Mouse (Mus musculus): ENCODE data around the gene Angptl8. TPM values are rescaled to one million over a fixed set of nuclear protein-coding genes. Genes with fewer than 3 reads are reported as not detected.

The Angptl8 gene
- total RNA-seq, 1 experiment, result not detected

GRCm38 (mm10) chr9:21797921-21798344, 37.4 kb upstream of the Angptl8 start:
- in situ Hi-C loops (cut with MboI; ENCODE audit: low sequenced_read_pairs in 2 of 2, unreplicated experiment in 2 of 2), result no loop called here
- peaks cover 12 to 13% of the 10 kb centered on the region in 2 experiments; a peak in 3 of 4 replicates for H3K4me1 ChIP-seq (ENCODE audit: control insufficient read depth in 2 of 2, insufficient read depth in 2 of 2, low read length in 2 of 2, poor library complexity in 1 of 2)
- TF ChIP-seq ZNF384 (IDR thresholded peaks at IDR 0.05; ENCODE audit: low read depth, low read length), result no peak
- TF ChIP-seq MAFK (IDR thresholded peaks at IDR 0.05; ENCODE audit: insufficient read depth, low read depth, low read length), result no peak
- TF ChIP-seq HCFC1 (IDR thresholded peaks at IDR 0.05; ENCODE audit: borderline replicate concordance, insufficient read depth, low read length), result no peak
- TF ChIP-seq CHD2 (IDR thresholded peaks at IDR 0.05; ENCODE audit: low read depth, low read length), result no peak
- TF ChIP-seq ZC3H11A (IDR thresholded peaks at IDR 0.05; ENCODE audit: borderline replicate concordance, low read depth, low read length), result no peak
- DNase-seq (ENCODE audit: low read depth, low spot score), result no peak
- peak overlapping the region; percentile 88 to 92 for H3K4me3 ChIP-seq (ENCODE audit: insufficient read depth in 1 of 2, low read depth in 1 of 2, low read length in 2 of 2, poor library complexity in 1 of 2, severe bottlenecking in 1 of 2)
- H3K9me3 ChIP-seq (ENCODE audit: control insufficient read depth, insufficient read depth, low read depth, low read length), result no peaks in the 10 kb centered on the region
- H3K27ac ChIP-seq (ENCODE audit: insufficient read depth, low read depth, low read length, poor library complexity, severe bottlenecking), result peak overlapping the region; percentile 83
- H3K9ac ChIP-seq (ENCODE audit: insufficient read depth, low read depth, low read length, poor library complexity, severe bottlenecking), result peak overlapping the region; percentile 93
- H3K36me3 ChIP-seq (ENCODE audit: control insufficient read depth, insufficient read depth, low read length, poor library complexity, severe bottlenecking), result peaks cover 44% of the 10 kb centered on the region

- H3K4me1 ChIP-seq (ENCODE audit: control insufficient read depth in 2 of 2, insufficient read depth in 2 of 2, low read length in 2 of 2, poor library complexity in 1 of 2), result peaks cover 12% of the 10 kb centered on the region in 2 experiments; a peak in 3 of 4 replicates
- in situ Hi-C loops (cut with MboI; ENCODE audit: low sequenced_read_pairs in 2 of 2, unreplicated experiment in 2 of 2), result no loop called here
- H3K36me3 ChIP-seq (ENCODE audit: control insufficient read depth, insufficient read depth, low read length, poor library complexity, severe bottlenecking), result peaks cover 45% of the 10 kb centered on the region
- H3K4me3 ChIP-seq (ENCODE audit: insufficient read depth in 1 of 2, low read depth in 1 of 2, low read length in 2 of 2, poor library complexity in 1 of 2, severe bottlenecking in 1 of 2), result peak within 1 kb of the TSS; percentile 88 to 92
- no peak for DNase-seq (ENCODE audit: low read depth, low spot score)
- no peaks in the 10 kb centered on the region for H3K9me3 ChIP-seq (ENCODE audit: control insufficient read depth, insufficient read depth, low read depth, low read length)
- TF ChIP-seq HCFC1 (IDR thresholded peaks at IDR 0.05; ENCODE audit: borderline replicate concordance, insufficient read depth, low read length), result peak; percentile 50; the same call in 1 of the 2 replicates
- no peak for TF ChIP-seq ZNF384 (IDR thresholded peaks at IDR 0.05; ENCODE audit: low read depth, low read length)
- no peak for TF ChIP-seq ZC3H11A (IDR thresholded peaks at IDR 0.05; ENCODE audit: borderline replicate concordance, low read depth, low read length)
- peak within 1 kb of the TSS; percentile 93 for H3K9ac ChIP-seq (ENCODE audit: insufficient read depth, low read depth, low read length, poor library complexity, severe bottlenecking)
- H3K27ac ChIP-seq (ENCODE audit: insufficient read depth, low read depth, low read length, poor library complexity, severe bottlenecking), result peak within 1 kb of the TSS; percentile 83
These were observed 36.8 kb upstream of the Angptl8 start, which contains the start of gene Kank2 for GRCm38 (mm10) chr9:21798345-21799009. Gene Kank2, minus strand, starts transcription at chr9:21798744.

- peaks cover 12% of the 10 kb centered on the region in 2 experiments; a peak in 3 of 4 replicates for H3K4me1 ChIP-seq (ENCODE audit: control insufficient read depth in 2 of 2, insufficient read depth in 2 of 2, low read length in 2 of 2, poor library complexity in 1 of 2)
- no peak for TF ChIP-seq HCFC1 (IDR thresholded peaks at IDR 0.05; ENCODE audit: borderline replicate concordance, insufficient read depth, low read length)
- H3K9ac ChIP-seq (ENCODE audit: insufficient read depth, low read depth, low read length, poor library complexity, severe bottlenecking), result no peak overlapping the region
- in situ Hi-C loops (cut with MboI; ENCODE audit: low sequenced_read_pairs in 2 of 2, unreplicated experiment in 2 of 2), result no loop called here
- peak overlapping the region; percentile 88 to 92 for H3K4me3 ChIP-seq (ENCODE audit: insufficient read depth in 1 of 2, low read depth in 1 of 2, low read length in 2 of 2, poor library complexity in 1 of 2, severe bottlenecking in 1 of 2)
- no peak for DNase-seq (ENCODE audit: low read depth, low spot score)
- H3K9me3 ChIP-seq (ENCODE audit: control insufficient read depth, insufficient read depth, low read depth, low read length), result no peaks in the 10 kb centered on the region
- peaks cover 44% of the 10 kb centered on the region for H3K36me3 ChIP-seq (ENCODE audit: control insufficient read depth, insufficient read depth, low read length, poor library complexity, severe bottlenecking)
- peak overlapping the region; percentile 83; the same call in 1 of the 2 replicates for H3K27ac ChIP-seq (ENCODE audit: insufficient read depth, low read depth, low read length, poor library complexity, severe bottlenecking)
These were observed 36.3 kb upstream of the Angptl8 start for GRCm38 (mm10) chr9:21799010-21799350.

- in situ Hi-C loops (cut with MboI; ENCODE audit: low sequenced_read_pairs in 2 of 2, unreplicated experiment in 2 of 2), result no loop called here
- TF ChIP-seq ZC3H11A (IDR thresholded peaks at IDR 0.05; ENCODE audit: borderline replicate concordance, low read depth, low read length) (no peak), CHD2 (IDR thresholded peaks at IDR 0.05; ENCODE audit: low read depth, low read length) (no peak), HCFC1 (IDR thresholded peaks at IDR 0.05; ENCODE audit: borderline replicate concordance, insufficient read depth, low read length) (no peak), ZNF384 (IDR thresholded peaks at IDR 0.05; ENCODE audit: low read depth, low read length) (no peak), MAFK (IDR thresholded peaks at IDR 0.05; ENCODE audit: insufficient read depth, low read depth, low read length) (no peak)
- no peak for DNase-seq (ENCODE audit: low read depth, low spot score)
- H3K36me3 ChIP-seq (ENCODE audit: control insufficient read depth, insufficient read depth, low read length, poor library complexity, severe bottlenecking), result peaks cover 32% of the 10 kb centered on the region
- H3K4me1 ChIP-seq (ENCODE audit: control insufficient read depth in 2 of 2, insufficient read depth in 2 of 2, low read length in 2 of 2, poor library complexity in 1 of 2), result peaks cover 12 to 15% of the 10 kb centered on the region in 2 experiments; a peak in 3 of 4 replicates
- H3K4me3 ChIP-seq (ENCODE audit: insufficient read depth in 1 of 2, low read depth in 1 of 2, low read length in 2 of 2, poor library complexity in 1 of 2, severe bottlenecking in 1 of 2), result no peak overlapping the region
- H3K27ac ChIP-seq (ENCODE audit: insufficient read depth, low read depth, low read length, poor library complexity, severe bottlenecking), result no peak overlapping the region
- H3K9me3 ChIP-seq (ENCODE audit: control insufficient read depth, insufficient read depth, low read depth, low read length), result no peaks in the 10 kb centered on the region
- H3K9ac ChIP-seq (ENCODE audit: insufficient read depth, low read depth, low read length, poor library complexity, severe bottlenecking), result no peak overlapping the region
These were observed 34.2 kb upstream of the Angptl8 start for GRCm38 (mm10) chr9:21801121-21801520.

GRCm38 (mm10) chr9:21801591-21801990, 33.7 kb upstream of the Angptl8 start:
- no peak overlapping the region for H3K9ac ChIP-seq (ENCODE audit: insufficient read depth, low read depth, low read length, poor library complexity, severe bottlenecking)
- peaks cover 32% of the 10 kb centered on the region for H3K36me3 ChIP-seq (ENCODE audit: control insufficient read depth, insufficient read depth, low read length, poor library complexity, severe bottlenecking)
- no peak overlapping the region for H3K27ac ChIP-seq (ENCODE audit: insufficient read depth, low read depth, low read length, poor library complexity, severe bottlenecking)
- in situ Hi-C loops (cut with MboI; ENCODE audit: low sequenced_read_pairs in 2 of 2, unreplicated experiment in 2 of 2), result no loop called here
- no peak overlapping the region for H3K4me3 ChIP-seq (ENCODE audit: insufficient read depth in 1 of 2, low read depth in 1 of 2, low read length in 2 of 2, poor library complexity in 1 of 2, severe bottlenecking in 1 of 2)
- no peaks in the 10 kb centered on the region for H3K9me3 ChIP-seq (ENCODE audit: control insufficient read depth, insufficient read depth, low read depth, low read length)
- TF ChIP-seq CHD2 (IDR thresholded peaks at IDR 0.05; ENCODE audit: low read depth, low read length) (no peak), ZC3H11A (IDR thresholded peaks at IDR 0.05; ENCODE audit: borderline replicate concordance, low read depth, low read length) (no peak), MAFK (IDR thresholded peaks at IDR 0.05; ENCODE audit: insufficient read depth, low read depth, low read length) (no peak), ZNF384 (IDR thresholded peaks at IDR 0.05; ENCODE audit: low read depth, low read length) (no peak), HCFC1 (IDR thresholded peaks at IDR 0.05; ENCODE audit: borderline replicate concordance, insufficient read depth, low read length) (no peak)
- no peak for DNase-seq (ENCODE audit: low read depth, low spot score)
- peaks cover 10 to 12% of the 10 kb centered on the region in 2 experiments; a peak in 3 of 4 replicates for H3K4me1 ChIP-seq (ENCODE audit: control insufficient read depth in 2 of 2, insufficient read depth in 2 of 2, low read length in 2 of 2, poor library complexity in 1 of 2)

Data from ES-E14 (cell line).